Mouse (Mus musculus): ENCODE measurements around the gene Kif16b.

GRCm38 (mm10) chr2:142668426-142668825 is 232.9 kb downstream of the Kif16b start:
- no peak for TF ChIP-seq CTCF (IDR thresholded peaks at IDR 0.05 in 2 of 3, conservative IDR thresholded peaks at IDR 0.05 in 1 of 3; ENCODE audit: control insufficient read depth in 1 of 3, insufficient read depth in 1 of 3, low read depth in 2 of 3, low read length in 3 of 3, poor library complexity in 1 of 3, severe bottlenecking in 1 of 3)
- no peak for TF ChIP-seq POLR2A (IDR thresholded peaks at IDR 0.05; ENCODE audit: control insufficient read depth in 1 of 2, insufficient read depth in 1 of 2, low read depth in 1 of 2, low read length in 2 of 2, poor library complexity in 1 of 2)
- no peak for TF ChIP-seq MXI1 (IDR thresholded peaks at IDR 0.05; ENCODE audit: low read depth, low read length)
- TF ChIP-seq ZC3H11A (IDR thresholded peaks at IDR 0.05; ENCODE audit: low read depth, low read length), result no peak
- TF ChIP-seq CHD2 (IDR thresholded peaks at IDR 0.05; ENCODE audit: low read length), result no peak
- TF ChIP-seq E2F4 (IDR thresholded peaks at IDR 0.05; ENCODE audit: borderline replicate concordance, low read depth, low read length), result no peak
- no peak for TF ChIP-seq TCF12 (IDR thresholded peaks at IDR 0.05; ENCODE audit: low read depth, low read length)
- no peak for TF ChIP-seq TAL1 (IDR thresholded peaks at IDR 0.05; ENCODE audit: low read length)
- TF ChIP-seq ELF1 (IDR thresholded peaks at IDR 0.05; ENCODE audit: low read depth, low read length), result no peak
- TF ChIP-seq TBP (IDR thresholded peaks at IDR 0.05; ENCODE audit: low read depth, low read length), result no peak
- TF ChIP-seq MAX (IDR thresholded peaks at IDR 0.05; ENCODE audit: low read length), result no peak
